Comparison of ENCODE assay signal across 11 mouse cellular contexts in genomic region chr10:63978101-63978500, GRCm38 (mm10). TPM values are rescaled to one million over a fixed set of nuclear protein-coding genes. Genes with fewer than 3 reads are reported as not detected.
A peak's percentile ranks its signal among the peaks of the same experiment; 100 is the strongest.
DNase-seq lines count a peak whose midpoint lies in the region; ATAC-seq lines count a peak whose summit lies in the region.
"Had no signal": no experiment of that assay in that cellular context is flagged by ENCODE, and none has a peak within 500 bp of the region (broad histone marks: within the 10 kb centered on the region; RNA-seq: fewer than 3 reads in every experiment).

No protein-coding gene starts in this region.

- H3K4me1 ChIP-seq in heart, embryonic 16.5 days (ENCODE audit: control insufficient read depth, insufficient read depth, low read length) = peaks cover 14% of the 10 kb centered on the region
- peaks cover 14% of the 10 kb centered on the region; the same call in 1 of the 2 replicates for H3K4me1 ChIP-seq in hindbrain, embryonic 10.5 days (replicated peaks)
- H3K4me1 ChIP-seq in midbrain, embryonic 14.5 days (ENCODE audit: control insufficient read depth, insufficient read depth, low read length) = peaks cover 10% of the 10 kb centered on the region; the same call in 1 of the 2 replicates

- no peaks in the 10 kb centered on the region for H3K9me3 ChIP-seq in heart, embryonic 16.5 days (replicated peaks; ENCODE audit: control insufficient read depth, low read length)
- no peaks in the 10 kb centered on the region for H3K9me3 ChIP-seq in hindbrain, embryonic 10.5 days
- H3K9me3 ChIP-seq in midbrain, embryonic 14.5 days (ENCODE audit: control insufficient read depth, low read length) = no peaks in the 10 kb centered on the region

- peak overlapping the region; percentile 35; the same call in 1 of the 2 replicates for H3K4me2 ChIP-seq in heart, embryonic 16.5 days (ENCODE audit: low read depth, low read length)
- peak overlapping the region; percentile 50 for H3K4me2 ChIP-seq in midbrain, embryonic 14.5 days (ENCODE audit: low read length)

- H3K4me3 ChIP-seq in heart, embryonic 16.5 days (ENCODE audit: low read length) = 0 out of 2 replicates have a peak overlapping the region, but pooled peaks have one; percentile 2
- no peak overlapping the region for H3K4me3 ChIP-seq in hindbrain, embryonic 10.5 days
- peak overlapping the region; percentile 25 for H3K4me3 ChIP-seq in midbrain, embryonic 14.5 days (replicated peaks; ENCODE audit: low read depth, low read length)

- H3K27ac ChIP-seq in heart, embryonic 16.5 days (ENCODE audit: low read length) = peak overlapping the region; percentile 7; the same call in 1 of the 2 replicates
- H3K27ac ChIP-seq in hindbrain, embryonic 10.5 days = 0 out of 2 replicates have a peak overlapping the region, but pooled peaks have one; percentile 56
- H3K27ac ChIP-seq in midbrain, embryonic 14.5 days (replicated peaks; ENCODE audit: low read depth, low read length) = peak overlapping the region; percentile 71

- WGBS in heart, embryonic 16.5 days = 28% methylated on average over 11 of the region's 11 CpGs
- 58% methylated on average over 11 of the region's 11 CpGs for WGBS in hindbrain, embryonic 10.5 days
- WGBS in midbrain, embryonic 14.5 days = 18% methylated on average over 11 of the region's 11 CpGs

- no peaks in the 10 kb centered on the region; the same call in 1 of the 2 replicates for H3K36me3 ChIP-seq in heart, embryonic 16.5 days (ENCODE audit: control insufficient read depth, insufficient read depth)
- no peaks in the 10 kb centered on the region for H3K36me3 ChIP-seq in hindbrain, embryonic 10.5 days
- no peaks in the 10 kb centered on the region for H3K36me3 ChIP-seq in midbrain, embryonic 14.5 days (ENCODE audit: control insufficient read depth, insufficient read depth, low read length)

- no peak for ATAC-seq in heart, embryonic 16.5 days (replicated peaks; ENCODE audit: extremely low read depth, insufficient read depth, low FRiP score)
- no peak; the same call in 1 of the 2 replicates for ATAC-seq in midbrain, embryonic 14.5 days (ENCODE audit: low FRiP score, low TSS enrichment)

- no peak for DNase-seq in heart, postnatal 4 days
- peak; percentile 4 for DNase-seq in embryo, embryonic 10.5 days (ENCODE audit: low spot score)
- no peak for DNase-seq in hindbrain, embryonic 10.5 days (ENCODE audit: low spot score)
- DNase-seq in midbrain, embryonic 14.5 days = peak; percentile 59
- DNase-seq in adrenal gland, postnatal 4 days (ENCODE audit: low spot score in 2 of 2) = no peak
- DNase-seq in thymus, postnatal 4 days = no peak
- DNase-seq in T-cell, adult 2 months (ENCODE audit: low spot score) = no peak
- DNase-seq: kidney, adult 18-20 months; lung, postnatal 36 days had no signal

- H3K9ac ChIP-seq in heart, embryonic 16.5 days (ENCODE audit: low read length) = no peak overlapping the region
- H3K9ac ChIP-seq in midbrain, embryonic 14.5 days (replicated peaks; ENCODE audit: low read length) = peak overlapping the region; percentile 13; the same call in 1 of the 2 replicates

- H3K27me3 ChIP-seq in heart, embryonic 16.5 days (ENCODE audit: control insufficient read depth, insufficient read depth, low read length) = no peaks in the 10 kb centered on the region
- H3K27me3 ChIP-seq in hindbrain, embryonic 10.5 days (ENCODE audit: insufficient read depth, poor library complexity, severe bottlenecking) = no peaks in the 10 kb centered on the region
- H3K27me3 ChIP-seq in midbrain, embryonic 14.5 days (ENCODE audit: control insufficient read depth, insufficient read depth, low read length) = no peaks in the 10 kb centered on the region

RNA-seq across cellular contexts. Expression of gene Gm10118, which starts 50.9 kb away (rescaled TPM):
- polyA plus RNA-seq in heart, embryonic 16.5 days (2015; fragmentation: Nextera tagmentation; extraction: Ambion mirVana) = 2.6 and 3.1 TPM in 2 replicates
- not detected for total RNA-seq in heart, postnatal 4 days (2021)
- 0.12 and 0.14 TPM in 2 replicates for polyA plus RNA-seq in hindbrain, embryonic 10.5 days (2016; fragmentation: Nextera tagmentation; extraction: Ambion mirVana)
- 1.2 and 2.1 TPM in 2 replicates for polyA plus RNA-seq in midbrain, embryonic 14.5 days (2014; fragmentation: Nextera tagmentation; extraction: Ambion mirVana)
- not detected for total RNA-seq in adrenal gland, postnatal 4 days (2021)
- polyA plus RNA-seq: small intestine, adult 2 months had no signal

Comparison
In these comparisons a context has a peak if more than half of its experiments do, and no peak if none do; other contexts are left out.
1. H3K27ac ChIP-seq: peak in every context shown above with its lines; median percentile 71 in midbrain, embryonic 14.5 days; 56 in hindbrain, embryonic 10.5 days; 7 in heart, embryonic 16.5 days.
2. DNase-seq: peak in embryo, embryonic 10.5 days (single experiment) and midbrain, embryonic 14.5 days (single experiment); none in heart, postnatal 4 days (single experiment), hindbrain, embryonic 10.5 days (single experiment), adrenal gland, postnatal 4 days (0 of 2), thymus, postnatal 4 days (single experiment) and T-cell, adult 2 months (single experiment).